Mouse (Mus musculus): Measurements from ENCODE around the gene Fgf15. TPM values are rescaled to one million over a fixed set of nuclear protein-coding genes. Genes with fewer than 3 reads are reported as not detected.

Fgf15 gene
- polyA plus RNA-seq, 1 experiment, result not detected

- no peak within 1 kb of the TSS for H3K27ac ChIP-seq (ENCODE audit: insufficient read depth, low read length)
- peak; percentile 46 to 56 for DNase-seq
- peak within 1 kb of the TSS; percentile 87 for H3K4me3 ChIP-seq (replicated peaks; ENCODE audit: insufficient read depth, low read depth, low read length)
- peaks cover 3% of the 10 kb centered on the region; the same call in 1 of the 2 replicates for H3K27me3 ChIP-seq (ENCODE audit: control insufficient read depth, insufficient read depth, low read length)
- peaks cover 20% of the 10 kb centered on the region for H3K4me1 ChIP-seq (ENCODE audit: control insufficient read depth, insufficient read depth, low read length)
- under 1% methylated on average over 43 of the region's 45 CpGs for WGBS
- no peak; the same call in 1 of the 2 replicates for TF ChIP-seq POLR2A (IDR thresholded peaks at IDR 0.05; ENCODE audit: borderline replicate concordance, insufficient read depth, low read length)
- TF ChIP-seq CTCF (IDR thresholded peaks at IDR 0.05; ENCODE audit: borderline replicate concordance, insufficient read depth, low read depth, low read length), result no peak
Measured at GRCm38 (mm10) chr7:144939344-144940002, 43.1 kb downstream of the Fgf15 start, which contains the start of gene Ccnd1. Ccnd1 (minus strand) TSS chr7:144939925.

- Histone ChIP-seq H3K4me1 (ENCODE audit: control insufficient read depth, insufficient read depth, low read length) (peaks cover 20% of the 10 kb centered on the region), H3K27me3 (ENCODE audit: control insufficient read depth, insufficient read depth, low read length) (peaks cover 3% of the 10 kb centered on the region; the same call in 1 of the 2 replicates), H3K4me3 (replicated peaks; ENCODE audit: insufficient read depth, low read depth, low read length) (no peak overlapping the region), H3K27ac (ENCODE audit: insufficient read depth, low read length) (no peak overlapping the region)
- TF ChIP-seq CTCF (IDR thresholded peaks at IDR 0.05; ENCODE audit: borderline replicate concordance, insufficient read depth, low read depth, low read length) (no peak), POLR2A (IDR thresholded peaks at IDR 0.05; ENCODE audit: borderline replicate concordance, insufficient read depth, low read length) (no peak)
- no peak for DNase-seq
- 2% methylated on average over 22 of the region's 22 CpGs for WGBS
Measured at GRCm38 (mm10) chr7:144940003-144940571, 43.8 kb downstream of the Fgf15 start.

GRCm38 (mm10) chr7:144940585-144940984 is 44.3 kb downstream of the Fgf15 start:
- no peak for DNase-seq
- peaks cover 3% of the 10 kb centered on the region; the same call in 1 of the 2 replicates for H3K27me3 ChIP-seq (ENCODE audit: control insufficient read depth, insufficient read depth, low read length)
- peaks cover 20% of the 10 kb centered on the region for H3K4me1 ChIP-seq (ENCODE audit: control insufficient read depth, insufficient read depth, low read length)
- 3% methylated on average over 11 of the region's 11 CpGs for WGBS
- no peak overlapping the region for H3K27ac ChIP-seq (ENCODE audit: insufficient read depth, low read length)
- TF ChIP-seq CTCF (IDR thresholded peaks at IDR 0.05; ENCODE audit: borderline replicate concordance, insufficient read depth, low read depth, low read length), result no peak
- TF ChIP-seq POLR2A (IDR thresholded peaks at IDR 0.05; ENCODE audit: borderline replicate concordance, insufficient read depth, low read length), result no peak
- no peak overlapping the region for H3K4me3 ChIP-seq (replicated peaks; ENCODE audit: insufficient read depth, low read depth, low read length)

- WGBS, result 1% methylated on average over 39 of the region's 39 CpGs
- H3K27ac ChIP-seq (ENCODE audit: insufficient read depth, low read length), result no peak overlapping the region
- H3K27me3 ChIP-seq (ENCODE audit: control insufficient read depth, insufficient read depth, low read length), result peaks cover 3% of the 10 kb centered on the region; the same call in 1 of the 2 replicates
- peak; percentile 41 to 43 for DNase-seq
- peak overlapping the region; percentile 11 for H3K4me3 ChIP-seq (replicated peaks; ENCODE audit: insufficient read depth, low read depth, low read length)
- no peak for TF ChIP-seq CTCF (IDR thresholded peaks at IDR 0.05; ENCODE audit: borderline replicate concordance, insufficient read depth, low read depth, low read length)
- TF ChIP-seq POLR2A (IDR thresholded peaks at IDR 0.05; ENCODE audit: borderline replicate concordance, insufficient read depth, low read length), result no peak
- H3K4me1 ChIP-seq (ENCODE audit: control insufficient read depth, insufficient read depth, low read length), result peaks cover 13% of the 10 kb centered on the region
Measured at GRCm38 (mm10) chr7:144941242-144941831, 45.0 kb downstream of the Fgf15 start.

GRCm38 (mm10) chr7:144942071-144942743 is 45.9 kb downstream of the Fgf15 start:
- DNase-seq, result peak in 1 of 2 experiments; percentile 13
- Histone ChIP-seq H3K27ac (ENCODE audit: insufficient read depth, low read length) (no peak overlapping the region), H3K27me3 (ENCODE audit: control insufficient read depth, insufficient read depth, low read length) (peaks cover 3% of the 10 kb centered on the region; the same call in 1 of the 2 replicates), H3K4me1 (ENCODE audit: control insufficient read depth, insufficient read depth, low read length) (peaks cover 6% of the 10 kb centered on the region), H3K4me3 (replicated peaks; ENCODE audit: insufficient read depth, low read depth, low read length) (no peak overlapping the region)
- 2% methylated on average over 35 of the region's 35 CpGs for WGBS
- TF ChIP-seq CTCF (IDR thresholded peaks at IDR 0.05; ENCODE audit: borderline replicate concordance, insufficient read depth, low read depth, low read length) (no peak), POLR2A (IDR thresholded peaks at IDR 0.05; ENCODE audit: borderline replicate concordance, insufficient read depth, low read length) (no peak)

- WGBS, result 2% methylated on average over 20 of the region's 20 CpGs
- TF ChIP-seq POLR2A (IDR thresholded peaks at IDR 0.05; ENCODE audit: borderline replicate concordance, insufficient read depth, low read length) (no peak), CTCF (IDR thresholded peaks at IDR 0.05; ENCODE audit: borderline replicate concordance, insufficient read depth, low read depth, low read length) (no peak)
Measured at GRCm38 (mm10) chr7:144942744-144943135, 46.4 kb downstream of the Fgf15 start.

GRCm38 (mm10) chr7:144943254-144943653 is 46.9 kb downstream of the Fgf15 start:
- WGBS, result under 1% methylated on average over 45 of the region's 45 CpGs
- Histone ChIP-seq H3K4me1 (ENCODE audit: control insufficient read depth, insufficient read depth, low read length) (peaks cover 6% of the 10 kb centered on the region), H3K27ac (ENCODE audit: insufficient read depth, low read length) (no peak overlapping the region), H3K4me3 (replicated peaks; ENCODE audit: insufficient read depth, low read depth, low read length) (peak overlapping the region; percentile 25), H3K27me3 (ENCODE audit: control insufficient read depth, insufficient read depth, low read length) (peaks cover 3% of the 10 kb centered on the region; the same call in 1 of the 2 replicates)
- peak; percentile 62 to 63 for DNase-seq
- no peak for TF ChIP-seq POLR2A (IDR thresholded peaks at IDR 0.05; ENCODE audit: borderline replicate concordance, insufficient read depth, low read length)
- TF ChIP-seq CTCF (IDR thresholded peaks at IDR 0.05; ENCODE audit: borderline replicate concordance, insufficient read depth, low read depth, low read length), result no peak

More at GRCm38 (mm10) chr7:144942744-144943135, 46.4 kb downstream of the Fgf15 start:
- peaks cover 6% of the 10 kb centered on the region for H3K4me1 ChIP-seq (ENCODE audit: control insufficient read depth, insufficient read depth, low read length)
- H3K27ac ChIP-seq (ENCODE audit: insufficient read depth, low read length), result no peak overlapping the region
- no peak for DNase-seq
- peaks cover 3% of the 10 kb centered on the region; the same call in 1 of the 2 replicates for H3K27me3 ChIP-seq (ENCODE audit: control insufficient read depth, insufficient read depth, low read length)
- H3K4me3 ChIP-seq (replicated peaks; ENCODE audit: insufficient read depth, low read depth, low read length), result peak overlapping the region; percentile 25

Other genes with a start within 250 kb of the Fgf15 start
- 3.1 and 3.7 TPM in 2 replicates for gene Ano1, start 144.6 kb upstream of the Fgf15 start, polyA plus RNA-seq (2012; rRNA removed)
- gene Fgf3, start 58.4 kb upstream of the Fgf15 start, polyA plus RNA-seq (2012; rRNA removed), result 0.63 and 0.67 TPM in 2 replicates
- gene Fgf4, start 49.2 kb upstream of the Fgf15 start, polyA plus RNA-seq (2012; rRNA removed), result not detected in 2 replicates
- gene LTO1, start 18.6 kb downstream of the Fgf15 start, polyA plus RNA-seq (2012; rRNA removed), result 38.0 and 45.8 TPM in 2 replicates
- gene Ccnd1, start 43.4 kb downstream of the Fgf15 start, polyA plus RNA-seq (2012; rRNA removed), result 21.8 and 23.1 TPM in 2 replicates

Measured in cerebellum, adult 2 months (tissue).